Mouse (Mus musculus): Measurements from ENCODE around the gene Hmcn1. TPM values are rescaled to one million over a fixed set of nuclear protein-coding genes. Genes with fewer than 3 reads are reported as not detected.

Hmcn1 gene
- polyA plus RNA-seq, 1 experiment = 10.2 TPM

DNA sequence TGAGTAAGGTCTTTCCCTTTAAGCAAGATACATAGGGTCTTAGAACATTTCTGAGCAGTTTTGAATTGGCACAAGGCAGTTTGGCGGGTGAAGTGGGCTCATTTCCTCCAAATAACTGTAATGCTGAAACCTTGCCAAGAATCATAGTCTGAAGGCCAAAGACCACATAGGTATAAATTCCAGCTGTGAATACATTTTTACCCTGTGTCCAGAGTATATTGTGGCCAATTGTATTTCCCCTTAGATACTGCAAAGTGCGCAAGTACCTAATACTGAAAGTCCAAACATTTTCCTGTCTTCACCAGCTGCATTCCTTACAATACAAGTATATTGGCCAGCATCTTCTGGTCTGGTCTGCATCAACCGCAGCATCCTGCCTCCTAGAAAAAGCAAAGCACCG is 312.9 kb downstream of the Hmcn1 start:
- DNase-seq (ENCODE audit: low spot score) = no peak

DNA sequence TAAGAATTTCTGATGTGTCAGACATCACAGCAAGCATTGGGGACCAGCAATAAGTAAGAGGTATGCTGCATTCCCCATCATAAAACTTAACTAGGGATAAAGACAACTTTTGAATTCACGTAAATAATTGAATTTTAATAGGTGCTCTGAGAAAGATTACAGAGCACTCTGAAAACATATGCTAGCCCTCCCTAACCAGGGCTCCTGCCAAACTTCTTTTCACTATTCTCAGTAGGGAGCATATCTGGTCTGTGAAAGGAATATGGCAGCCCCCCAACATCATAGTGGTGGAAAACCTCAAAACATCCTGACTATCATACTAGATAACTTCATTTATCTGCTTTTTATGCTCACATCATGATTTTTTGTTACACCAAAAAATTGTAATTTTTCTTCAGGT is 347.9 kb downstream of the Hmcn1 start:
- DNase-seq (ENCODE audit: low spot score) = no peak

DNA sequence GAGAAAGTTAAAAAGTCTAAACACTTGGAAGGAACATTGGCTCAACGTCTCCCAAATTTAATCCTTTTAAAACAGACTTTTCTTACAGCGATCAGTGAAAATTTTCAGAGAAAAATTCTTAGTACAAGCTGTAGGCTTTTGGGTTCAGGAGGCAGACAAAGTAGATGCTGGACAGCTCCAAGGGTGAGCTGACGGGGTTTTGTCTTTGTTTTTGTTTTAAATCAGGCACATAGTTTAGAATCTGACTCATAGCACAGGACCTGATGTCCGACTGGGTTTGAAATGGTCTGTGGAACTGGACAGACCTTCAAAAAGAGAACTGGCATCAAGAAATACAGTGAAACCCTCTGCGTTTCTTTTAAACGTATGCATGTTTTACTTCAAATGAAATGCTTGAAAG is 353.7 kb downstream of the Hmcn1 start:
- DNase-seq (ENCODE audit: low spot score) = no peak

DNA sequence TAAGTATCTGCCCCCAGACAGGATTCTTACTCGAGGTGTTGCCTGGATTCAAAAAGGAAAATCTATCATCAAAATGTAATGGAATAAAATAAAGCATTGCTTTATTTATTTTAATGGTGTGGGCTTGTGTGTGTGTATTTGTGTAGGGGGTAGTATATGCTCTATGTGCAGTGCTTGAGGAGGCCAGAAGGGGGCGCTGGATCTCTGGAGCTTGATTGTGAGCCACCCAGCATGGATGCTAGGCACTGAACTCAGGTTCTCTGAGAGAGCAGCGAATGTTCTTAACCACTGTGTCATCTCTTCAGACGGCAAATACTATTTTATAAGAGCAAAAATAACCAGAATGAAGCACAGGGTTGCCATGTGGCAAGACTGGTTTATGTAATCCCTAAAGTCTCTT is 360.7 kb downstream of the Hmcn1 start:
- no peak for DNase-seq (ENCODE audit: low spot score)

DNA sequence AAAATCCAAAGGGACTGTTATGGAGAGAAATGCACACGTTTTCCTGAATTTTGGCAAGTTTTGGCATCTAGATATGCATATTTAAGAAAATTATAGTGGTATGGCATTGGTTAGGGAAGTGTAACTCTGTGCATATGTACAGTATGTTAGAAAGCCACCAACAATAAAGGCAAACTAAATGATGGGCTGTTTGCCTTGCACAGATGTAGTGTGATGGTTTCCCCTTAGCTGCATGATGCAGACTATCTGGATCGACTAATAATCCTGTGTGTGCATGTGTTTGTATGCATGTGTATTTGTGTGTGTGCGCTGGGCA is 361.4 kb downstream of the Hmcn1 start:
- DNase-seq (ENCODE audit: low spot score) = no peak

DNA sequence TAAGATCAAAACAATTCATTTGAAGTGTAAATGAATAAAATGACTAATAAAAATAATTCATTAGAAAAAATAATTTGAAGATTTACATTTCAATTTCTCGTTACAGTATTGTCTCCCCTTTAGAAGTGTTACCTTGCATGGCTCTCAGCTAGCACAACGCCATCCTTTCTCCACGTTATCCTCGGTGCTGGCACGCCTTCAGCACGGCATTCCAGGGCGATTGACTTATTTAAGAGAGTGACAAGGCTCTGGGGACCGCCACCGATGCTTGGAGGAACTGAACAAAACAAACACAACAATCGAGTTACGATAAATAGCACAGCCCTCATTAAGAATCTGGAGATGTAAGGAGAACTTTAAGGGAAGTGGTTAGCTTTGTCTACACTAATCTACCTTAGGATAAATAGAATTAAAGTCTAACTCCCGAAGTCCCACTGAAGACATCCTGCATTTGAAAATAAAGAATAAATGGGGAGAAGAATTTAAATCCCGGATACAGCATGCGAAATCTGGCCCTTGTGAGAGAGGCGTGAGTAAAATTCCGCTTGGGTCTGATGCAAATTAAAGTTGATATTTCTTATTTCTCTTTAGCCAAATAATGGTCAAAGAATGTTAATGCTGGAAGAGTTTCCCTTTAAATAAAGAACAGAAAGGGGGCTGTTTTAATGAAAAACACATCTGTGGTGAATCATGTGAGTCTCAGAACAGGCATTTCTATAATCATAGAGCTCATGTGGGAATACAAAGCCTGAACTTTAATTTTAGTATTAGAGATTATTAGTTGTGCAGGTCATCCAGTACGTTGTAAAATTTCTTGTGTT is 362.0 kb downstream of the Hmcn1 start:
- DNase-seq (ENCODE audit: low spot score) = no peak

DNA sequence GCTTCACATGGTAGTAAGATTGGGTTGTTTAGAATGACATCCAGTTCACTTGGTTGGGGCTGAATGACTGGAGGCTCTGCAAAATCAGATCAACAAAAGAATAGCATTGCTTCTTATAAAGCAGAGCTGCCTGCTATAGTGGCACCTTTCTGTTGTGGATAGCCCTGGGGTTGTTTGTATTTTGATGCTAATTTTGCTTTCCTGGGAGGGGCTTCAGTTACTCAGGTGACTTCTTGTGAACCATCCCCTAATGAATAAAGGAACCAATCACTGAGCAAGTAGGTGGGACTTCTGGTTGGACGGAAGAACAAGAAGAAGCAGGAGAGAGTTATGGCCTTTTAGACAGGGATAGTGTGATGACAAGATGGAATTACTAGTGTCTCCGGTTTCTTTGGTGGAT is 370.0 kb downstream of the Hmcn1 start:
- no peak for DNase-seq (ENCODE audit: low spot score)

DNA sequence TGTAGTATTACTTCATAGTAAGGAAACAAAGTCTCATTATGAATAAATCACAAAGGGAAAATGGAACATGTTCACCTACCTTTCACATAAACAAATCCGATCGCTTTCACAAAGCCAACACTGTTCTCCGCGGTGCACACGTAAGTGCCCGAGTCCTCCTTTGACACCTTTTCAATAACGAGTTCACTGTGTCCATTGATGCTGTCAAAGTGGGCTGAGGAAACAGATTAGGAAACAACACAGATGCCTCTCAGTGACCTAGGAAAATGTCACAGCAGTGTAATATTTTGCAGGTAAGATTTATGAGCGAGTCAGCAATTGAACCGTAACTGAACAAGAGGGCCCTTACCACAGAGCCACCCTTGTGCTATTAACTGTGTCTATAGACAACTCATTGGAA is 382.7 kb downstream of the Hmcn1 start:
- DNase-seq (ENCODE audit: low spot score) = no peak

DNA sequence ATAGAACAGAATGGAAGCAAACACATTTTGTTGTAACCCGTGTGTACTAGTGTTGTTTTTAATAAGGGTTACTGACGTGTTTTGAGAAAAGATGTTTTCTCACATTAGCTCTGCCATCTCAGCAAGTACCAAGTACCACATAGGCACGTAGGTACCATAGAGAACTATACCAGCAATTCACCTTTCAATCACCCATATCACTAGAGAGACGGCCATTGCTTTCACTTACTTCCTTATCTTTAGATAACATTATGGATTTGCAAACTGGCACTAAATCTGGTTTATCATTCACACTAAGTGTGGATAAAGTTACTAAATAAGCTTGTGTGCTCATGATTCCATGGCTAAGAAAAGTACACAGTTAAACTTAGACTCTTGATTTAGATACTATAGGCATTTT is 387.1 kb downstream of the Hmcn1 start:
- DNase-seq (ENCODE audit: low spot score) = no peak

DNA sequence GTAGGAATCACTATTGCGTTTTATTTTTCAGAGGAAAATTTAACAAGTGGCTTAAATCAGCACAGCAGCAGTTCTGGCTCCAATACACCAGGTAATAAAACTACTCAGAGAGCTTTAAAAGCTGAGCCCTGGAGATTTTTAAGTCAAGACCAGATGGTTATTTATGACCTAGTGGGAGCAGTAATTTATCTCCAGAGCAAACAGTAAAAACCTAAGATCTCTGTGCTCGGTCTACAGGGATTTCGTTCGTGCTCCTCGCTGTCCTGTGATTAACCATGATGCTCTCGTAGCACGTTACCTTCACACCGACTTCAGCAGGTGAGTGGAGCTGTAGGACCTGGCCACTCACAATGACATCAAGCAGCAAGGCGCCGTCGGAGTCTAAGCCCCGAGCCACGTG is 399.6 kb downstream of the Hmcn1 start:
- DNase-seq (ENCODE audit: low spot score) = no peak

DNA sequence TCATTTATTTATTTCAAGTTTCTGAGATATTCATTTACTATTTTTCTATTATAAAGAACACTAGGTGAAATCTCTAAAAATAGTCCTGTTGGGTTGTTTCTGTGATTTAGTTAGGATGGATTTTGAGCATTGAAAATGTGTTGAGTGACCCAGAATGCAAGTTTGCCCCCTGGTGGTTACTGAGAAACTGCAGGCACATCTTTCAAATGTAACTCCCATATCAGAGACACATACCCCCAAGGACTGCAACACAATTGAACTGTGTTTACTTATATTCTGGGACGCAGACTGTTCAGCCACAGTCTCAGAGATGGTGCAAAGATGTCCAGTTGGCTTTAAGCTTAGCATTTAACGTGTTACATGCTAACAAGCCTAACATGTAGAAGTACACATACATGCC is 402.0 kb downstream of the Hmcn1 start:
- DNase-seq (ENCODE audit: low spot score) = no peak

DNA sequence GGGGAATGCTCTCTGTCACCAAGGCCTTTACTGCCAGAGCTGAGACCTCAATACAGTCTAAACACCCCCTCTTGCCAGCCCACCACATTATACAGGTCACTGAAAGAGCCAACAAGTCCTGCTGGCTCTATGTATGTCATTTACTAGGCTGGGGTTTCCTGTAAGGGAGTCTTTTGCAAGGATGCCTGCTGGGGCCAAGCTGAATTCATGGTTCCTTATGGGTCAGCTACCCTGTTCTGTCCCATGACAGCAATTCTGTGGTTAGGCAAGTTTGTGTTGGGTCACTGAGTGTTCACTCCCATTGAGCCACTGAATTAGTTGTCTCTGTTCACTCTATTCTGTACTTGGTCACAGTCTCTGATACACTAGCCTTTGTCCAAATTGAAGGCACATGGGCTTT is 405.8 kb downstream of the Hmcn1 start:
- DNase-seq (ENCODE audit: low spot score) = no peak

DNA sequence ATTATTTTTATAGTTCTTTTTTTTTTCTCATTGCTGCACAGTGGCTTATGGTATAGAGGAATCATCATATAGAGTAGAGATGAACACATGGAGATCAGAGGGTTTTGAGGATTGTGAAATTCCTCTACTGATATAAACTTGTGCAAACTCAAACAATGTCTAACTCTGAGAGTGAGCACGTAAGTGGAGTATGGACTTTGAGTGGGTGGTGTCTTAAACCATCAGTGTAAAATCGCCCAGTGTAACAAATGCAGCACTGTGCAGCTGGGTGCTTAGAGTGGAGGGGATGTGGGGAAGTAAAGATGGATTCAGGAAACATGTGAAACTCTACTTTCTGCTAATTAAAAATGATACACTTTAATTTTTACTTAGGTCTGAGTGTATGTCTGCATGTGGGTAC is 408.8 kb downstream of the Hmcn1 start:
- DNase-seq (ENCODE audit: low spot score) = no peak

DNA sequence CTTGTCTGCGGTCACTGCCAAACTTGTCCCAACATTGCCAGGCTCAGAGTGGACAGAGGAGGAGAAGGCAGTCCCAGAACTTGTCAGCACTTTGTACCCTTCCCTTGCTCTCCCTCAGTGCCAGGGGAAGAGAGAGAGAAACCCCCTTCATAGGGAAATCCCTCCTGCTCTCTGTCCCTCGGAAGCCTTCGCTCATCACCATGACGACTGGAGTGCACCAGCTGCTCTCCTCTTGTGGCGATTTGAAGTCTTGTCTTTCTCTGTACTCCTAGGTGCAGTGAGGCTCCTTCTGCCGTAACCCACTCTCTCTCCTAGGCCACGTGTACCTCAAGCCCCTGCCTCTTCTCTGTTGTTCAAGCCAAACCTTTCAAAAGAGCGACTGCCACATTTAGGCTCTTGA is 409.5 kb downstream of the Hmcn1 start:
- DNase-seq (ENCODE audit: low spot score) = no peak

DNA sequence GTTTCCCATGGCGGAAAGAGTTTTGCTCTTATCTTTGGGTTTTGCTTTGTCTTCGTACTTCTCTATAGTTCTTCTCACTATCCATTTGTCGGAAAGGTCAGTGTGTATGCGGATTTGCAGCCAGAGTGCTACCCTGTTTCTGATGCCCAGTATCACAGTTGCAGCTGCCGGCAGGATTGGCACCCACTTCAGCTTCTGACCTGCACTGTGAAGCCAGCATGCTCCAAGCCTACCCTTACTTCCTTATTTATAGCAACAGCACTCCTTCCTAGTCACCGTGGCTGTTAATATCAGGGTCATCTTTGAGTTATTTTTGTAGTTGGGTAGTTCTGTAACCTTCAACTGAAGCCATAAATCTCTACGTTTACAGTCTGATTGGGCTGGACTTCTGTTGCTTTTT is 412.7 kb downstream of the Hmcn1 start:
- DNase-seq (ENCODE audit: low spot score) = no peak

DNA sequence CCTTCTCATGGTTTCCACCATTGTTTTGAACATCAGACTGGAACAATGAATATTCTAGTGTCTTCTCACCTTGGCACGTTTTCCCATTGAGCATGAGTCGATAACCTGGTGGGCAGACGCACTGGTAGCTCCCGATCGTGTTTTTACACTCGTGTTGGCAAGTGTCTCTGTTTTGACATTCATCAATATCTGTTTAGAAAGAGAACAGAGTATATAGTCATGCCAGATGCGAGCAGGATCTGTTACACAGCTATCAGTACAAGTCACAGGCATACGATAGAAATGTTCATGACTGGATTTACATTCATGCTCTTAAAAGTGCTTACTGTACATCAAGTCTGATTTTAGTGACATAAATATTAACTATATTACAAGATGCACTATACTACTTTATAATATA is 419.8 kb downstream of the Hmcn1 start:
- DNase-seq (ENCODE audit: low spot score) = no peak

DNA sequence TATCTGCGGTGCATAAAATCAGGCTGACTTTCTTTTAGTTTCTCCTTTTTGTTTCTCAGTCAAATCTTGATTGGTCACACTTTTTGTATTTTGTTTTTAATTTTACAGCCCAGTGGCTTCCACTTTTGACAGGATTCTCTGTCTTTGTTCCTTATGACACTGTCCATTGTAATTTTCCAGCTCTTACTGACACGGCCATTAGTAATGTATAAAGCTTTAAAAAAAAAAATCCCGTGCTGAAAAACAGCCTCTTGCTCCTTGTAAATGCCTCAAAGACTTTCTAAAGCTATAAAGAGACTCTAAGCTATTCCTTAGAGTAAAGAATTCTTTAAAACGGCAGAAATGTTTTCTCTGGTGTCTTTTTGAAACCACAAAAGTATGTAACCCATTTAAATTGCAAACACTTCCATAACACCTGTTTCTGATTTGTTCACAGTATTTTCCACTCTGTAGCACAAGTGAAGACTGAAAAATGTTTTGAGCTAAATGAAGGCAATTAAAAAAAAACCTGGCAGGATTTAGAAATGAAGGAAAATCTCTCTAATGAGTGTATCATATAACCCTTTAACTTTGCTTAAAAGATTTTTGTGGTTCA is 422.6 kb downstream of the Hmcn1 start:
- no peak for DNase-seq (ENCODE audit: low spot score)

DNA sequence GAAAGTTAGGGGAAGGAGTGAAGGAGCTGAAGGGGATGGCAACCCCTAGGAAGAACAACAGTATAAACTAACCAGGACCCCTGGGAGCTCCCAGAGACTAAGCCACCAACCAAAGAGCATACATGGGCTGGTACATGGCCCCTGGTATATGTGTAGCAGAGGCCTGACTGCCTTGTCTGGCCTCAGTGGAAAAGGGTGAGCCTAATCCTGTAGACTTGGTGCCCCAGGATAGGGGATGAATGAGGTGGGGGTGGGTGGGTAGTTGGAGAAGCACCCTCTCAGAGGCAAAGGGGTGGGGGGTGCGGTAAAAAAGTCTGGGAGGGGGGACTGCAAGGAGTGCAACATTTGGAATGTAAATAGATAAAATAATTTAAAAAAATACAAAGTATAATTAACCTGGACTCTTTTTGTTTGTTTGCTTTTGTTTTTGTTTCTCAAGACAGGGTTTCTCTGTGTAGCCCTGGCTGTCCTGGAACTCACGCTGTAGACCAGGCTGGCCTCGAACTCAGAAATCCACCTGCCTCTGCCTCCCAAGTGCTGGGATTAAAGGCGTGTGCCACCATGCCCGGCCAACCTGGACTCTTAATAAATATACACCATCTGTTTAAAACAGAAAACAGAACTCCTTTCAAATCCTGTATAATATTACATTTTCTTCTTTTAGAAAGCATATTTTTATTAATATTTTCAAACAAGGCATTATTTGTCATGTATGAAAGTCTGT is 423.3 kb downstream of the Hmcn1 start:
- no peak for DNase-seq (ENCODE audit: low spot score)

DNA sequence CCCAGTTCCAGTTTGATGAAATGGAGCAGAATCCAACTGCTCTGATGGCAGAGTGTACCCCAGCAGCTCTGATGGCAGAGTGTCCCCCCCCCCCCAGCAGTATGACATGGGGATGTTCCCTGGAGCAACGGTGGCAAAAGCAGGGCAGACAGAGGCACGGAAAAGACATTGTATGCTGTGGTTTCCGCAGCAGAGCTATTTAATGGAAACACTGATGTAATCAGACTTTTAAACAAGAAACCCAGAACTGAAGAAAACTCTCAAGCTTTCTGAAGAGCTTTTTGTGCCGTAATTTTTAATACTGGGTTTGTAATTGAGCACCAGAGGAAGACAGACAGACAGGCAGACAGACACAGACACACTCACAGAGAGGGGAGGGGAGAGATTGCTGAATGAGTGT is 426.9 kb downstream of the Hmcn1 start:
- DNase-seq (ENCODE audit: low spot score) = no peak

DNA sequence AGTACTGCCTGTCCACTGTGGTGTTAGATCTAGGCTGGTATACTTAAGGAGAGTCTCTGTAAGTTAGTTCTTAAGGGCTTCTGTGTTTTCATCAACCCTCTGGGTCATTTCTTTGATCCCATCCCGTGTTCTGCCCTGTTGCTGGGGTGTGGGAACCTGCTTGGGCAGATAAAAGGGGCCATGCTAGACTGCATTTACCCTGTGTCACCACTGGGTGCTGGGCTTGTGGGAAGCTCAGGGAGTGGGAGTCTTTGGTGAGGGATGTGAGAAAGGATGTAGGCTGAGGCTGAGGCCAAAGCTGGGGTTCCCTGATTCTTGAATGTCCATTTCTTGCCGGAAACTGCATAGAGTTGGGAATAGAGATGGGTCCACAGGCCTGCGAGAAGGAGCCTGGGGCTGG is 436.6 kb downstream of the Hmcn1 start:
- no peak for DNase-seq (ENCODE audit: low spot score)

DNA sequence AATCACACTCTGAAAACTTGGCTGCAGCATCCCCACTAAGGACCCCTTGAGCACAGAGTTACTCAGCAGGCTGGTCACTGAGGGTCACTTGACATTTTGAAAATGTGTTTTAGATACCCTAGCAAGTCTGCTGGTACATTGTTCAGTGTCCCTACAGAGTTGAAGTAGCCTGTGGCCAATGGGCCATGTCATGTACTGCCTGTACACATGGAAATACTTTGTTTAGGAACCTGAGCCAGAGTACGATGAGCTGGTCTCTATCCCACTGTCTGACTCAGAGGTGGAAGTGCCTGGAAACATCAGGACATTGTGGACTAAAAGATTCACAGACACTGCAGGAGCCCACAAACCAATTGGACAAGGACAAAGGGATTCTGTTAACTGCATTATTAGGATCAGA is 441.8 kb downstream of the Hmcn1 start:
- DNase-seq (ENCODE audit: low spot score) = no peak

DNA sequence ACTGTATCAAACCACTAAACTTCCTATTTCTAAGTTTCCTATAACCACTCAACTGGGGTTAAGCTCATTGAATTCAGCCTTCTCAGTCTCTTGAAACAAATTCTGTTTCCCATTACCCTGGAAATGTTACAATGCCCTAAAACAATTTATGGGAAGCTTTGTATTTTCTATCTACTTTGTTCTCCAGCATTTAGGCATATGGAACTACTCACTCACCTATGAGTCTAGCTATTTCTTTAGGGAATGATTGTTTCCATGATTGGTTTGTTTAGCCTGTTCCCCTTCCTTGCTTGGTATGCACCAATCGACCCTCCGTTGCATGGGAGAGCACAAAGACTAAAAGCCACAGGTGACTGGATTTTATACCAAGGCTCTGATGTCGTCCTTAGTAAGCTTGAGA is 446.8 kb downstream of the Hmcn1 start:
- DNase-seq (ENCODE audit: low spot score) = no peak

DNA sequence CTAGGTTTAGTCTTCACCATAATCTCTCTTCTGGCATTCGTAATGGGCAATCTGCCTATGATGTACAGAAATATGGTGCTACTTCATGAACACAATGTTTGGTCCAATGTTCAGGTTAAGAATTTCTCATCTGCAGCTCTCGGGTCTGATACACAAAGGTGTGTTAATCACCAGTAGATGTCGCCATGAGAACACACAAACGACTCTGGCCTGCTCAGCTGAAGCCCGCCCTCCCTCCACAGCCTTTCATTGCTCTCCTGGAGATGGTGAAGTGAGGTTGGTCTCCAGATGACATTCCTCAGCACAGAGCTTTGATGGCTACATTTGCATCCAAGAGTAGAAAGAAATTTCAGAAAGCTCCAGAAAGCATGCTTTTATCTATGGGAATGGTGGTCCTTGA is 453.0 kb downstream of the Hmcn1 start:
- DNase-seq (ENCODE audit: low spot score) = no peak

Data from urinary bladder, adult 2 months (tissue).